Mouse (Mus musculus): ENCODE measurements around the gene Syce1. TPM values are rescaled to one million over a fixed set of nuclear protein-coding genes. Genes with fewer than 3 reads are reported as not detected.

Gene Syce1
- 0.19 and 0.36 TPM in 2 replicates for polyA plus RNA-seq (2016; fragmentation: Nextera tagmentation; extraction: Ambion mirVana)

DNA sequence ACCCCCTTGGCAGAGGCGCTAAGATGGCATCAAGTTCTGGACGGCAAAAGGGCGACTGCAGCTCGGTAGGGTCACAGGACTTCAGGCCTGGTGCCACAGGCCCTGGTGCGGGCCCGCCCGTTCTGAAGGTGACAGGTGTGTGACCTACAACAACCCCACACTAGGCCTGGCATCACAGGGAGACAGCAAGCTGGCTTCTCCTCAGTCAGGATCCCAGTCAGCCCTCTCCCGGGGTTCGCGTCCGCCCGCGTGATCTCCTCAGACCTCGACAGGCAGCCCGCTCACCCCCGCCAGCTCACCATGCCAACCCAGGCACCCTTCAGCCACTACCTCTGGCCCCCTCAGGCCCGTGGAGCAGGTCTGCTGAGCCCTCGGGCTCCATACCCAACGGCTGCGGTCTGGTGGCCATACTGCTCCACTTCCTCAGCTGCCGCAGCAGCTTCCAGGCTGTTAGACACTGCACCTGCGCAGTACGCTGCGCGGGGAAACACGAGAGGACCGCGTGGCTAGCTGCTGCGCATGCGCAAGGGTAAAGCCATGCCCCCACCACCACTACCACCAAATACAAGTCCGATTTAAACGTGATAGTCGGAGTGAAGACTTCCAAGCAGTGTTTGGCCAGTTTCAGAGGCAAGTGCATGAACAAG, at the start of gene Syce1:
Gene Syce1 (minus strand): TSS at position 447 of the 647 bp plus-strand sequence.
- no peak for ATAC-seq (ENCODE audit: low FRiP score)
- WGBS, result 83% methylated on average over 33 of the region's 33 CpGs

DNA sequence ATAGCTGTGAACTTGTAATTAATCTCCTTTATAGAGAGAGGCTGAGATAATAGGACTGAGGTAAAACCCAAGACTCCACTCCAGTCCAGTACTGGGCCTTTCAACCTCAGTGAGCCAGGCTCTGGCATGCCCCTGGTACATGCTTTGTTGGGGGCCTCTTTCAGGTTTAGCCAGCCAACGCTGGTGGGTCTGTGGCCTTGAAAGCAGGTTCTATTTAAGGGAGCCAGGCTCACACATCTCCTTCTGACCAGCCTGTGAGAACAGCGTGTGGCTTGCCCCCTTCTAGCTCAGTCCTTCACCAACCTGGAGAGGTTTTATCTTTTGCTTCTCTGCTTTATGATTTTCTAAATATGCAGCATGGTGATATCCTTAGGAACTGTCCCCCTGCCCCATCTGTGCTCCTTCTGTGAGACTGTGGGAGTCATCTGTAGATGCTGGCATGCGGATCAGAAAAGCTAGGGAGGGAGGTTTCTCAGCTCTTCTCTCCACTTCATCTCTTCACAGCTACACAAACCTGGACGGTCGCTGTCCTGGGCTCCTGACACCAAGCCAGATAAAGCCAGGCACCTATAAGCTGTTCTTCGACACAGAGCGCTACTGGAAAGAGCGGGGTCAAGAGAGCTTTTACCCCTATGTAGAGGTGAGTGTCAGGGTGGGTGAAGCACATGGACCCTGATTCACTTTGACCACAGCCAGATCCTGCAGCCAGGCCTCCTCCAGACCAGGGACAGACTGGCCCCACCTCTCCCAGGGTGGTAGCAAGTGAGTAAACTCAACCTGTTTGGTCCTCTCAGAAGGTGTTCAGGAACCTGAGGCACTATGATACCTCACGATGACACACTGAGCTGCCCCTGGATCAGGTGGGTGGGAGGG, 48.8 kb upstream of the Syce1 start:
- Histone ChIP-seq H3K27me3 (peaks cover 4% of the 10 kb centered on the region), H3K9ac (no peak overlapping the region), H3K4me2 (replicated peaks) (no peak overlapping the region), H3K4me3 (no peak overlapping the region), H3K9me3 (replicated peaks) (no peaks in the 10 kb centered on the region), H3K27ac (no peak overlapping the region), H3K4me1 (no peaks in the 10 kb centered on the region), H3K36me3 (no peaks in the 10 kb centered on the region)
- 87% methylated on average over 9 of the region's 9 CpGs for WGBS
- no peak for ATAC-seq (ENCODE audit: low FRiP score)

More for the DNA sequence above, at the start of gene Syce1:
- Histone ChIP-seq H3K9me3 (replicated peaks) (no peaks in the 10 kb centered on the region), H3K9ac (no peak within 1 kb of the TSS), H3K4me1 (no peaks in the 10 kb centered on the region), H3K4me3 (no peak within 1 kb of the TSS), H3K27me3 (no peaks in the 10 kb centered on the region), H3K36me3 (no peaks in the 10 kb centered on the region), H3K4me2 (replicated peaks) (no peak within 1 kb of the TSS), H3K27ac (no peak within 1 kb of the TSS)

GRCm38 (mm10) chr7:140835758-140836087, 48.1 kb upstream of the Syce1 start:
- no peaks in the 10 kb centered on the region for H3K9me3 ChIP-seq (replicated peaks)
- no peak overlapping the region for H3K9ac ChIP-seq
- no peaks in the 10 kb centered on the region for H3K4me1 ChIP-seq
- 81% methylated on average over 2 of the region's 2 CpGs for WGBS
- no peaks in the 10 kb centered on the region for H3K36me3 ChIP-seq
- no peak for ATAC-seq (ENCODE audit: low FRiP score)
- no peak overlapping the region for H3K4me2 ChIP-seq (replicated peaks)
- H3K27me3 ChIP-seq, result no peaks in the 10 kb centered on the region; the same call in 1 of the 2 replicates
- H3K27ac ChIP-seq, result no peak overlapping the region
- no peak overlapping the region for H3K4me3 ChIP-seq

DNA sequence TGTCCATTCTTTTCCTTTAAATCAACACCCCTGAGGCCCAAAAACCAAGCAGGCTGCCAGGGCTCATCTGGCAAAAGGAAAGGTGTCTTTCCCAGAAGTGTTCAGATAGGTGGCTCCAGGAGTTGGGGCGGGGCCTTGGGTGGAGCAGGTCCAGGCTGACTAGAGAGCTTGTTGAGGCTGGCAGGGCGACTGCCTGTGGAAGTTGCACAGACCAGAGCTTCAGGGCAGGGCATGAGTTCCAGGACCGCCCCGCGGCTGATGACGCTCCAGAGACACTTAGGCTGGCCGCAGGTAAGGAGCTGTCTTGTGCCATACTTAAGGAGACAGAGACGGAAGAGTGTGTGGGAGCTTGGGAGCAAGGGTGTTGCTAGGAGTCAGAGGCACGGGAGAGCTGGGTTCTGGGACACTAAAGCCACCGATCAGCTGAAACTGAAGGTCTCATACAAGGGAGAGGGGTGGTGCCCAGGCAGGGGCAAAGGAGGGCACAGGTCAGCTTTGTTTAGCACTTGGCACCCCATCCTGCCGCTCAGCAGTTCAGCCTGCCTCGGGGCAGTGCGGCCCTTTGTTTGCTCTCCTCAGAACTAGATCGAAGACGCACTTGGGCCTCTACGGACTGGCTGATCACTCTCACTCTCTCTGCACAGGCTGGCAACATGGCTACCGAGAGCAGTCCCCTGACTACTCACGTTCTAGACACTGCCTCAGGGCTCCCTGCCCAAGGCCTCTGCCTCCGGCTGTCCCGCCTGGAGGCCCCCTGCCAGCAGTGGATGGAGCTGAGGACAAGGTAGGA, 47.5 kb upstream of the Syce1 start, which contains the start of gene Urah:
Gene Urah (plus strand): TSS at position 51 of the 790 bp plus-strand sequence.
- 49% methylated on average over 20 of the region's 20 CpGs for WGBS
- no peak within 1 kb of the TSS for H3K4me2 ChIP-seq (replicated peaks)
- ATAC-seq (ENCODE audit: low FRiP score), result no peak
- H3K36me3 ChIP-seq, result no peaks in the 10 kb centered on the region
- H3K4me1 ChIP-seq, result no peaks in the 10 kb centered on the region
- H3K9me3 ChIP-seq (replicated peaks), result no peaks in the 10 kb centered on the region
- H3K9ac ChIP-seq, result no peak within 1 kb of the TSS
- H3K4me3 ChIP-seq, result no peak within 1 kb of the TSS
- H3K27ac ChIP-seq, result no peak within 1 kb of the TSS
- no peaks in the 10 kb centered on the region; the same call in 1 of the 2 replicates for H3K27me3 ChIP-seq

DNA sequence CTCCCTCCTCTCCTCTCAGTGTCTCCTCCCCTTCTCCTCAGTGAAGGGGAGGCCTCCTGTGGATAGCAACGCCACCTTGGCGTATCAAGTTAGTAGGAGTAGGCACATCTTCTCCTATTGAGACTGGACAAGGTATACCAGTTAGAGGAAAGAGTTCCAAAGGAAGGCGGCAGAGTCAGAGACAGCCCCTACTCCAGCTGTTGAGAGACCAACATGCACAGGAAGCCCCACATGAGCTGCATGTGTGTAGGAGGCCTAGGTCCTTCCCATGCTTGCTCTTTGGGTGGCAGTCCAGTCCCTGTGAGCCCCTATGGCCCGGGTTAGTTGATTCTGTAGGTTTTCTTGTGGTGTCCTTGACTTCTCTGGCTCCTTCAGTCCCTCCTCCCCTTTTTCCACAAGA, 45.7 kb upstream of the Syce1 start:
- Histone ChIP-seq H3K27ac (no peak overlapping the region), H3K36me3 (no peaks in the 10 kb centered on the region), H3K4me2 (replicated peaks) (no peak overlapping the region), H3K27me3 (no peaks in the 10 kb centered on the region; the same call in 1 of the 2 replicates), H3K4me1 (no peaks in the 10 kb centered on the region), H3K9me3 (replicated peaks) (no peaks in the 10 kb centered on the region), H3K4me3 (no peak overlapping the region), H3K9ac (no peak overlapping the region)
- 84% methylated on average over 4 of the region's 4 CpGs for whole genome bisulfite sequencing
- no peak for ATAC-seq (ENCODE audit: low FRiP score)

- no peak overlapping the region for H3K4me3 ChIP-seq
- no peaks in the 10 kb centered on the region for H3K9me3 ChIP-seq (replicated peaks)
- H3K36me3 ChIP-seq, result no peaks in the 10 kb centered on the region
- H3K27me3 ChIP-seq, result no peaks in the 10 kb centered on the region; the same call in 1 of the 2 replicates
- no peaks in the 10 kb centered on the region for H3K4me1 ChIP-seq
- H3K4me2 ChIP-seq (replicated peaks), result no peak overlapping the region
- WGBS, result 76% methylated on average over 6 of the region's 6 CpGs
- no peak for ATAC-seq (ENCODE audit: low FRiP score)
- H3K27ac ChIP-seq, result no peak overlapping the region
- no peak overlapping the region for H3K9ac ChIP-seq
Observed at GRCm38 (mm10) chr7:140831447-140831846, 43.8 kb upstream of the Syce1 start.

- Histone ChIP-seq H3K27me3 (no peaks in the 10 kb centered on the region), H3K36me3 (no peaks in the 10 kb centered on the region), H3K4me1 (no peaks in the 10 kb centered on the region), H3K4me3 (no peak overlapping the region), H3K9me3 (replicated peaks) (no peaks in the 10 kb centered on the region), H3K27ac (no peak overlapping the region), H3K4me2 (replicated peaks) (no peak overlapping the region), H3K9ac (no peak overlapping the region)
- WGBS, result 40% methylated on average over 8 of the region's 8 CpGs
- no peak for ATAC-seq (ENCODE audit: low FRiP score)
Observed at GRCm38 (mm10) chr7:140828171-140828881, 40.7 kb upstream of the Syce1 start.

DNA sequence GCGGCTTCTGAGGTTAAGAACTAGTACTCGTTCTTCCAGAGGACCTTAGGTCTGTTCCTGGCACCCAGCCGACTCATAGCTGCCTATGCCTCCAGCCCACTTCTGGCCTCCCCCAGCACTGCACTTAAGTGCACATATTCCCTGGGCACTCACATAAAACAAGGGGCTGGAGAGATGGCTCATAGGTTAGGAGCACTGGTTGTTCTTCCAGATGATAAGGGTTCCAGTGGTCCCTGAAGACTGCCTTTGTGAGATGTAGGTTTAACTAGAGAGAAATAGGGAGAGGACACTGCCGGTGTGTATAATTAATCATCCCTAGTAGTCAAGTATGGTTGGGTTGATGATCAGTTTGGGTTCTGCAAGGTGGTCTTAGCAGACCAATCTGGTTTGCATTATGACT, 35.1 kb upstream of the Syce1 start:
- no peak for ATAC-seq (ENCODE audit: low FRiP score)
- H3K27me3 ChIP-seq, result no peaks in the 10 kb centered on the region
- H3K27ac ChIP-seq, result no peak overlapping the region
- no peaks in the 10 kb centered on the region for H3K36me3 ChIP-seq
- WGBS, result 93% methylated on average over 4 of the region's 4 CpGs
- no peak overlapping the region for H3K4me2 ChIP-seq (replicated peaks)
- peaks cover 2% of the 10 kb centered on the region; the same call in 1 of the 2 replicates for H3K4me1 ChIP-seq
- no peak overlapping the region for H3K4me3 ChIP-seq
- no peak overlapping the region for H3K9ac ChIP-seq
- no peaks in the 10 kb centered on the region for H3K9me3 ChIP-seq (replicated peaks)

DNA sequence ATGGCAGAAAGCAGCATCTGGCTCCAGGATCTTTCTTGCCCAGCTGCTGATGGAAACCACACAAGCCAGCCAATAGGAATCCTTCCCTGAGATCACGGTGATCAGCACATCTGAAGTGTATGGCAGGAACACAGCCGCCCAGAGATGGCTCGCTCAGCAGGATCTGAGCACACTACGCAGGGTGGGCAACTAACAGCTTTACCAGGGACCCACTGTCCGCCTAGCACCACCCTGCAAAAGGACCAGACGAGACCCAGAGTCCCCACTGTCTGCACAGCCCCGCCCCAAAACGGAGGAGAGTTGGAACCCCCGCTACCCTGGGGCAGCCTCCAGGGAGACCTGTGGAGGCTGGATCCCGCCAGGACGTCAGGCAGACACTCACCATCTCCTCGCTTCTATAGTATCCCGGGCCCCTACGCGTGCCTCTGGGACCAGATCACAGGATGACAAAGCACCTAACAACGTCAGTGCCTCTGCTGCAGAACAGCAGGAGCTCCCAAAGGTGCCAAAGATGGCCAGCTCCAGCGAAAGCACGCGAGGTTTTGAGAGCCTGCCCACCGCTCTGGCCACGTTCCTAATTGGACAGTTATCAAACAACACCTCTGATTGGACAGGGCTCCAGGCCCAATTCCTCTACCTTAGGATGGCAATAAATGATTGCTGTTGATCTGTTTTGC, 34.1 kb upstream of the Syce1 start, which contains the start of gene Zfp941:
Gene Zfp941 (minus strand): TSS at position 526 of the 677 bp plus-strand sequence.
- ATAC-seq (ENCODE audit: low FRiP score), result peak; percentile 94
- peaks cover 2% of the 10 kb centered on the region; the same call in 1 of the 2 replicates for H3K4me1 ChIP-seq
- H3K9ac ChIP-seq, result peak within 1 kb of the TSS; percentile 72
- peak within 1 kb of the TSS; percentile 83 for H3K27ac ChIP-seq
- WGBS, result 3% methylated on average over 21 of the region's 21 CpGs
- no peaks in the 10 kb centered on the region for H3K27me3 ChIP-seq
- peak within 1 kb of the TSS; percentile 65 for H3K4me2 ChIP-seq (replicated peaks)
- H3K9me3 ChIP-seq (replicated peaks), result no peaks in the 10 kb centered on the region
- peak within 1 kb of the TSS; percentile 55 for H3K4me3 ChIP-seq
- H3K36me3 ChIP-seq, result no peaks in the 10 kb centered on the region

DNA sequence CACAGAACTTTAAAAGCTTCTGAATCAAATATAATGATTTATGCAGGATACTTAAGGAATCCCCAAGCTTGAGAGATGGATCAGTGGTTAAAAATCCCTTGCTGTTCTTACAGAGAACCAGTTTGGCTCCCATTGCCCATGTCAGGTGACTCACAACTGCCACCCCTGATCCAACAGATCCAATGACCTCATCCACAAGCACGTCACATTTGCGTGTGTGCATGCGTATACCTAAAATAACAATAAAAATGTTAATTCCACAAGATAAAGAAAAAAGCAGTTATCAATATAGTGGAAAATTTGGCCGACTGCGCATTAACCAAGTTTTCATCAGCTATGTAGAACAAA, 33.6 kb upstream of the Syce1 start:
- H3K9me3 ChIP-seq (replicated peaks), result no peaks in the 10 kb centered on the region
- no peaks in the 10 kb centered on the region for H3K27me3 ChIP-seq
- H3K9ac ChIP-seq, result peak overlapping the region; percentile 72
- 49% methylated on average over 5 of the region's 5 CpGs for WGBS
- H3K27ac ChIP-seq, result peak overlapping the region; percentile 83; the same call in 1 of the 2 replicates
- no peaks in the 10 kb centered on the region for H3K36me3 ChIP-seq
- peak; percentile 55 for ATAC-seq (ENCODE audit: low FRiP score)
- peaks cover 2% of the 10 kb centered on the region; the same call in 1 of the 2 replicates for H3K4me1 ChIP-seq
- H3K4me3 ChIP-seq, result peak overlapping the region; percentile 55
- peak overlapping the region; percentile 65 for H3K4me2 ChIP-seq (replicated peaks)

DNA sequence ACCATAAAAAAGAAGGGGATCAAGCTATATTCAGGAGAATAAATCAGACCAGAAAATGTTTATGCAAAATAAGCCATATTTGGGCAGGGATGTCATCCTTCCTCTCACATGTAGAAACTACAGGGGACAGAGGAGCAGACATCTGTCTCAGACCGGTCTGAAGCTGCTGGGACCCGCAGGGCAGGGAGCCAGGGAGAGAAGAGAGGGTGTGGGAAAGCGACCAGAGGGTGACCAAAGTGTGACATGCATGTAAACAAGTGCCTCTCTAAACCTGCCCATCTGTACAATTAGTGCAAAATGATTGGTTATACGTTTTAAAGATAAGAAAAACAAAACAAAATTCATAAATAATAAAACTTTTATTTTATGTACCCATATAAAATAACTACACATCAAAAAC, 32.5 kb upstream of the Syce1 start:
- Histone ChIP-seq H3K27me3 (no peaks in the 10 kb centered on the region), H3K9me3 (replicated peaks) (no peaks in the 10 kb centered on the region), H3K4me2 (replicated peaks) (no peak overlapping the region; the same call in 1 of the 2 replicates), H3K27ac (no peak overlapping the region), H3K4me3 (no peak overlapping the region), H3K36me3 (no peaks in the 10 kb centered on the region), H3K9ac (no peak overlapping the region), H3K4me1 (peaks cover 2% of the 10 kb centered on the region; the same call in 1 of the 2 replicates)
- ATAC-seq (ENCODE audit: low FRiP score), result 0 out of 2 replicates have a peak, but pooled peaks have one; percentile 57
- WGBS, result 73% methylated on average over 4 of the region's 4 CpGs

Data from hindbrain, embryonic 12.5 days (tissue).